Mouse (Mus musculus) mature B cell (primary cell): ENCODE data around the gene Gm7534.

Experiments
- in situ Hi-C: fragments of 300-500 bp; cut with MboI; formaldehyde crosslinking; loops from 2 replicates; pipeline ENCODE4 v1.14.3; 2019

The Gm7534 gene

DNA sequence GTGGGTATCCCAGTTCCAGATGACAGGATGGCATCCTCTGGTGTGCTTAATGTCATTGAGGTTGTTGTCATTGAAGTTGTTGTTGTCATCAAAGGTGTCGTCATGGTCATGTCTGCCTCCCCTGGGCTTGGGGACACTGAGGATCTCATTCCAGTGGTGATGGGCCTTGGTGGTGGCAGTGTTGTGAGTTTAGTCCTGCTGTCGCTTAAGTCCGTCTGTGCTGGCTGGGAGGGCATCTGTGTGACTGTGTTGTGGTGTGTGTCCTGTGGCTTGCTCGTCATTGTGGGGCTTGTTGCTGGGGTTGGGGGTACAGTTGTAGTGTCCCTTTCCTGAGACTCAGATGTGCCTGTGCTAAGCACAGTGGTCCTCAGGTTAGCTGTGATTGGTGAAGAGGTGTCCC lies at the start of gene Gm7534:
TSS of gene Gm7534 (minus strand) at position 101 of the 400 bp plus-strand sequence.
- in situ Hi-C loops: no loop called here

DNA sequence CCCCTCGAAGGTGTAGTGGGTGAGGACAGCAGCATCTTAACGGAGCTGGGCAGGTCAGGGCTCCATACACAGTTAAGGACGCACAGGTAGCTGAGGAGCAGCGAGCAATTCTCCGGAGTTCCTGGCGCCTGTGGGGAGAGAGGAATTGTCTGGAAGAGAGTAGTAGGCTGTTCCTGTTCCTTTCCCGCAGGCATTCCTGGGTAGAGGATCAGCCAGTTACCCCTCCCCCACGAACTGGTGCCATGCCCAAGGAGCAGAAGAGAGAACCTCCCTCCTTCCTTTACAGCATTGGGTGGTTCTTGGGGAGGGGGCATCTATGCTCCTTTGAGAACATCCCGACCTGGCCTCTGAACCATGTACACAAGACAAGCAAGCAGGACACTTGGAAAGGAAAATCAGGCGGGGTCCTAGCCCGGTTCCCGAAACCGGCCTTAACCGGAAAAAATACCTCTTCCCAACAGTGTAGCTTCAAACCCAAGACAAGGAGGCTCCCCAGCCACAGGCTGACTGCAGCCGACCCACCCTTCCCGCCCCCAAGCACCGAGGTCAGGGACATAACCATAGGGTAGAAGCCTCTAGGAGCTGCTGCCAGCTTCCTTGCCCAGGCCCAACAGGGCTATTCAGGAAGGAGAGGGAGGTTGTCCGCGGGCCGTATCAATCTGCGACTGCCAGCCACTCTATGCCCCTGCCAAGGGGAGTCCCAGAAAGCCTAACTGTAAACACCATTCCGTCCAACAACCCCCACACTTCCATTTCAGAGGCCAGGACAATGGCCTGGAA lies 49.5 kb upstream of the Gm7534 start:
- in situ Hi-C loops: no loop called here

DNA sequence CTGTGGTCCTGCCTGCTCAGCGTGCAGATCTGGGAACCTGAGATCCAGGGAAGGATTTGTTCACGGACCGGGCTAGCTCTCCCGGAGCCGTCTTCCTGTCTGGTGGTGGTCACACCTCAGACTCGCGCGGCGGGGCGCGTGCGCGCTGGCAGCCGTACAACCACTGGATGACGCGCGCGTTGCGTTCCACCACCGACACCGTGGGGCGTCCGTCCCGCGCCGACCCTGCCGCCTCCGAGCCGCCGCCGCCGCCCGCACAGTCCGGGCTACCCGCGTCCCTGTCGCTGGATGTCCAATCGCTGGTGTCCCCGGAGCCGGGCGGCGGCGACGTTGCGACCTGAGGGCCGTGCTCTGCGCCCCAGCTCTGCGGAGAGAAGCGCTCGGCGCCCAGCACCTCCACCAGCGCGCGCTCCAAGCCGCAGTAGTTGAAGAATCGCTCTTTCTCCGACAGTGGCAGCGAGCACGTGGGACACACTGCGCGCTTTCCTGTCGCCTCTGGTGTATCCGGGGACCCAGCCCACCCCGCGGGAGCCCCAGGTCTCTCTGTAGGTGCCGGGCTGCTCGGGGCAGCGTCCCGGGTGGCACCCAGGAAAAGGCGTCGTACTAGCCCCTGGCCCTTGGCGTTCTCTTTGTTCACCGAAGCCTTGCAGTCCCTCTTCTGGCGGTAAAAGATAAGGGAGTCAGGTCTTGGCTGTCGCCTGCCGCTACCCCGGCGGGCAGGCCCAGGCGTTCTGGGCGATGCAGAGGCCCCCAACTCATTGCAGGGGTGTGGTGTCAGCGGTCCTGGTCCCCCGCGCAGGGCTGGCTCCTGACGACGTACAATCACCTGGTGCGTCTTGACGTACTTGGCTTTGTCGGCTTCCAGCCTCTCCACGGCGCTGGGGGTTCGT lies 48.7 kb upstream of the Gm7534 start:
- in situ Hi-C loops: no loop called here

DNA sequence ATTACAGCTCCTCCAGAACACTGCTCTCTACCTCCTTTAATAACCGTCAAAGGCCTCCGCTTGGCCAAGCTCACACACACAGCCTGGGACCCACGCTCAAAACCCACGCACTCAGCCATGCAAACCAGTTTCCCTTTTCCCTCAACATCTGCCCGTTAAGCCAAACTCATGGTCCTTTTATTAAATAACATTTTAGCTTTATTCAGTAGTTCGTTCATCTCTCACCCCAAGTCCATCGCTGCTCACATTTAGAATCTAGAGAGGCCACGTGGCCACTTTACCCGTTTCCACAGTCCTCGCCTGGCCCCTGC lies 48.1 kb upstream of the Gm7534 start:
- in situ Hi-C loops: no loop called here

DNA sequence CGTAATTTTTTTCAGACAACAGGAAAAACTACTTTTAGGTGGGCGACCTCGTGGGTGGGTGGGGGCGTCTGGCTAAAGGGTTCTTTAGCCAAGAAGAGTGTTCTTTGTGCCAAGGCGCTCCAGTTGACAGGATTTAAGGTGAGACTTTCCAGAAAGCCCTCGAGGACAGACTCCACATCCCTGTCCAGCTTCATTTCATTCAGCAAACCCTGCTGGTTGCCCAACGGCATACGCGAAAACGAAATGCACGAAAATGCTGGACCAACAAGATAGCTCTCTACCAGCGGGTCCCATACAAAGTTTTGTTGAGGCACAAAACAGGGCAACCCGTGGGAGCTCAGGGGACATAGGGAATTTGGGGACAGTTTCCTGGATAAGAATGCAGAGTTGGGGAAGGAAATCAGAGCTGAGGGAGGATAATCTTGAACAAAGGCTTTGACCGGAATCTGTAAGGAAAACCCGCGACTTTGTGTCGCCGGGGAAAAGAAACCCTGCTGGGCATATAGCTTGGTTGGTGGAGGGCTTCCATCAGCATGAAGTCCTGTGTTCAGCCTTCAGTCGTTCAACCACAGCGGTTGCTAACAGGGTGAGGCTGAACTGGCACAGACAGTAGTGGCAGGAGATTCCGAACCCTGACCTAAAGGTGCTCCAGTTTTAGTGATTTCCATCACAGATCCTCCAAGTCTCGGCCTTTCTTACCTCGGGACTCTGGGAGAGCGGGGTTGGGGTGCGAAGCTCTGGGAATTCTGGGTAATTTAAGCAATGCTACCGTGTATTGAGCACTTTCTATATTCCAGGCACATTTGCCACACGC lies 47.5 kb upstream of the Gm7534 start:
- in situ Hi-C loops: no loop called here

DNA sequence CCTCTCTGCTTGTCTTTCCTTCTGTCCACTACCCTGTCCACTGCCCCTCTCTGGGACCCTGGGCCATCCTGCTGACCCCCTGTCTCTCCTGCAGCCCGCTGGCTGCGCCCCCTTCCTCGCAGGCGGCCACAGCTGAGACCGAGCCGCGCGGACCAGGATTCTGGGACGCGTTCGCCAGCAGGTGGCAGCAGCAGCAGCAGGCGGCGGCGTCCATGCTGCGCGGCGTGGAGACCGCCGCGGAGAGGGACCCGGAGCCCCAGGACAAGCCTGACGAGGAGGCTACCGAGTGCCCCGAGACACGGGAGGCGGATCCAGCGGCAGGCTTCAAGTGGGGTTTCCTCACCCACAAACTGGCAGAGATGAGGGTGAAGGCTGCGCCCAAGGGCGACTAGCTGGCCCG lies 46.8 kb upstream of the Gm7534 start:
- in situ Hi-C loops: no loop called here

DNA sequence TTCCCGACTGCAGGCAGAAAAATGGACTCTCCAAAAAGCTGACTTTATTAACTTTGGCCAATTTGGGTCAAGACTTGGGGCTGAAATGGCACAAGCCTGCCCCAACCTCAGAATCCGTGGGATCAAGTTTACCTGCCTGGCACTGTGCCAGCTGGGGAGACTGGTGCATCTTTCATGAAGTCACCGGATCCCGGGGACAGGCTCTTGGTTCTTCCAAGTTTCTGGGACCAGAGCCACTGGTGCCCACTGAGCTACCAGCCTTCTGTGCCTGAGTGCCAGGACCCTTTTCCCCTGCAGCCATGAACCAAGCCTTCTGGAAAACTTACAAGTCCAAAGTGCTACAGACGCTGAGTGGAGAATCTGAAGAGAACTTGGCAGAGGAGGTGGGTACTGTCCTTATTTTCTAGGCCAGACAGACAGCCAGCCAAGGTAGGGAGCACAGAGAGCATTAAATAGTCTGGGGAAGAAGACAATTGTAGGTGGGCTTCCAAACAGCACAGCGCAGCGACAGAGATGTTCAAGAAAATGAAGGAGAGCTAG lies 44.0 kb upstream of the Gm7534 start, which contains the start of gene Gm30191:
TSS of gene Gm30191 (plus strand) at position 217 of the 540 bp plus-strand sequence.
- in situ Hi-C loops: no loop called here

DNA sequence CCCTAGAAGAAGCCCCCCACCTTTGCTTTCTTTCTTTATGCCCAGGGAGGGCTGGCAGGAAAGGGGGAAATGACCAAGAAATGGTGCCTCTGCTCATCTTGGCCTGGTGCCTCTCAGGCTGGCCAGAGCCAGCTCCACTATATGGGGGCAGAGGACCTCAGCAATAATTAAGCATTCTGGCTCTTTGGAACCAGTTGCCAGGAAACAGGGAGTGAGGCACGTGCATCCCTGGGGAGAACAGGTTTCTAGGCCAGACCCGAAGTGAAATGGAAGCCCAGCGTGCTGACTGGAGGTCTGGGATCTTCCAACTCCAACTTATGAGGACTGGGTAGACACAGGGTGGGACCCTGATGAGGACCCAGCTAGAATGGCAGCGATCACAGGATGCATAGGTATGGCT lies 43.5 kb upstream of the Gm7534 start:
- in situ Hi-C loops: no loop called here

DNA sequence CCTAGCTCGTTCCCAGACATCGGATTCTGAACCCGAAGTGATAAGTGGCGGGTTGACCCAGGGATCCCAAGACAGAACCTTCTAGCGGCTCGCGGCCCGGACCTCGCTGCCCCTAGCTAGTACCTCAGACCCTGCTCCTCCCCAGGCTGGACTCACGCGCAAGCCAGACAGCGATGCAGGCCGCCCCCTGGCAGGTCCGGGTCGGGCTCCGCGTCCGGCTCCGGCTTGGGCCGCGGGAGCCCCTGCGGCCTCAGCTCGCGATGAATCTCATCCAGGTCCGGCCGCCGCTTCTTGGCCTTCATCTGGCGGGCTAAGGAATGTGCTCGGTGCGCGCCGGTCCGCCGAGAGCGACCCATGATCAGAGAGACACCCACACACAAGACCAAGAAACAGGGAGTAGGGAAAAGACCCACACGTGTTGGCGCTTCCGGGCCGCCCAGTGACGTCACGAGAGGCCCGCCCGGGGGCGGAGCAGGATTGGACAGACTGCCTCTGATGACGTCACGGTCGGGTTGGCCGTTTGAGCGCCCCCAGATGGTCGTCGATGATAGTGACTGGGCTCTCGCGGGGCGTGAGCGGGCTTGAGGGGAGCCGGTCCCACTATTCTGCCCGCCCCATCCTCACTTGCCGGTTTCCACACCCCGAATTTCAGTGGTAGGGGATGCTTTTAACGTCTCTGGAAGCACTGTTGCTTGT lies 42.5 kb upstream of the Gm7534 start, which contains the start of gene Zfp593:
TSS of gene Zfp593 (minus strand) at position 445 of the 696 bp plus-strand sequence.
- in situ Hi-C loops: no loop called here

DNA sequence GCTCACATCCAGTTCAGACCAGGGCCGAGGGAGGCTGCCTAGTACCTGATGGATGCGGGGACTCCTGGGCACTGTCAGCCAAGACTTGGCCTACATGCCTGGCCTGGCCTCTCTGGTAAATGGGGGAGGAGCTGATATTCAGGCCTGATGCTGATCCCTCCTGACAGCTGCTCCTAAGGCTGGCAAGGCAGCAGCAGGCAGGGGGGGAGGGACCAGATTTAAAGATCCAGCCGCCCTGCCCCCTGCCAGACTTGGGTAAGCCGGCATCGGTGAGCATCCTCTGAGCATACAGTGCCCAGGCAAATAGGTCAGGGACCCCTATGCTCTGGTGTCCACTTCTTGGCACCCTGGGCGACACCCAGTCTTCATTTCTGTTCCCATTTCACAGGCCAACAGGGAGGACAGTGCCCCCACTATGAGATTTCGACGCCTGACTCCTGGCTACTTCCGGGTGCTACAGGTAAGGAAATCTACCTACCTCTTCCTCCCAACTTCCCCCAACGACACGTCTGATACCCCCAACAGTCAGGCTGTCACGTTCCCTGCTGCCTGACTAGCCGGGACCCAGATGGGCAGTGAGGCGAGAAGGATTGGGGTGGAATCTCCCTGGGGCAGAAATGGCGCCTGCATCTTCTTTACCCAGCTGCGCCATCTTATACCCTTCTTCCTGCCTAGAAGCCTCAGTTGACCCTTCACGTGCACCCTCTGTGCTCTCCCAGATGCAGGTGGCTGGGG lies 40.9 kb upstream of the Gm7534 start, which contains the start of gene E130218I03Rik:
TSS of gene E130218I03Rik (plus strand) at position 147 of the 735 bp plus-strand sequence.
- in situ Hi-C loops: no loop called here

DNA sequence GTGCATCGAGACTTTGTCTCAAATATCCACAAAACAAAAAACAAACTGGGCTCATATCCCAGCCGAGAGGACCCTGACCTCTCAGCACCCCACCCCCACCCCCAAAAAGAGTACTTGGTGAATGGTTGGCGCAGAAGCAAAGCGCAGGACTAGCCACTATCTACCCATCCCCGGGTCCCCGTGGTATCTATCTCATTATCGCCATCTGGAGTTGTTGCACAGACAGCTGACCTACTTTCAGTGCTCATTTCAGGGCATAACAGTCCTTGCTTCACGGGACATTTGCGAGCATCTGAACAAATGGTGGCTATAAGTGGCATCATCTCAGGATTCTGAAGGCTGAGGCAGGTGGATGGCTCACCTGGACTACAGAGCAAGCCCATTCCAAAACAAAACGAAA lies 35.9 kb upstream of the Gm7534 start:
- in situ Hi-C loops: no loop called here

DNA sequence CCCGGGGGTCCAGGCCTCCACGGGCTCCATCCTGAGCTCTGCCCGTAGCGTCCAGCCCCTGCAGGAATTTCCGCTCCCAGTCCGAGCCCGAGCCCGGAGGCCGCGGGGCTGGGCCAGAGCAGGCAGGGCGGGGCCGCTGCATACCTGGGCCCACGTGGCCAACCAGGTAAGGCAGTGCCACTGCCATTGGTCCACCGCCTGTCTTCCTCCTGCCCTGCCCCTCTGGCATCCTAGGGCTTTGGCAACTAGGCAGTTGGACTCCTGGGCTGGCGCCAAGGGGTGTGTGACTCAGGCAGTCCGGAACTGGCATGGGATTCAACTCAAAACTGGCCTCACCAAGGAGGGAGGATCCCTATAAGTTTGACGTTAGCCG lies 35.5 kb upstream of the Gm7534 start, which contains the start of gene Cnksr1:
TSS of gene Cnksr1 (minus strand) at position 121 of the 373 bp plus-strand sequence.
- in situ Hi-C loops: no loop called here

DNA sequence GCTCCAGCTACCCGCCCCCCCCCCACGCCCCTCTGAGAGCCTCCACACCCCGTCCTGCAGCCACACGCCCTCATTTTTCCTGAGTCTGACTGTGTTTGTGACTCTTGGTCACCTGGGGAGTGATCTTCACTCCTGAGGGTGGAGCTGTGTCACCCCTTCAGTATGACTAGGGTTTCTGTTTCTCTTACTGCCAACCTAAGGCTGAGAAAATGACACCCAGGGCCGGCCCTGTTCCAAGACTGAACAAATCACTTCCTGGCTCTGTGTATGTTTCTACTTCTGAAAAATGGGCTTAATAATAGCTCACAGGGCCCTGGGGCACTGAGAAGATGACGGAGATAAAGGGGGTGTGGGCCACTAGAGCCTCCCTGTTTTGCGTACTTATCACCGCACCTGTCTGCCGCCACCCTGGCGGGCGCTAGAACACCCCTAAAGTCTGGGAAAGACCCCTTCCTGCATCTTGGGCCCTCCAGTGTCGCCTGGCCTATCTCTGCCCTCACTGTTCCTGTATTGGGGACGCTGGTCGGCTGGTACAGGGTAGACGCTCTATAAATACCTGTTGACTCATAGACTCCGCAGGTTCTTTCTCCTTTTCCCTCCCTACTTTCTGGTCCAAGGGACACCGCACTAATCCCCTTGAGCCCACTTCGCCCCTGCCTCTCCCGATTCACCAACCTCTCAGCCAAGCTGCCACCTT lies 34.9 kb upstream of the Gm7534 start:
- in situ Hi-C loops: no loop called here

DNA sequence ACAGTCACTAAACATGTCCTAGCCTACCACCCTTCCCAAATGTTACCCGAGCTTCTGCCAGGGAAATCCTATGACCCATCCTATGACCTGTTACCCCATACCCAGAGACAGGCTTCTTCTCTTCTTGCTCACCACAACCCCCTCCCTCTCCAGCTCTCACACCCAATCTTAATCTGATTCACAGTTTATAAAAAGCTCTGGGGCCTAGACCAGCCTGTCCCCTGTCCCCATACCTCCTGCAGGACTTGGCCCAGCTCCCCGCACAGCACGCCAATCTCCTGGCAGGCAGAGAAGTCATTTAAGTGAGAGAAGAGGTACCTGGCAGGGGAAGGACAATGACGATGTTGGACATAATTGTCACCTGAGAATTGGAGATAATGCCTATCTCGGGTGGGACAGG lies 32.1 kb upstream of the Gm7534 start:
- in situ Hi-C loops: no loop called here

DNA sequence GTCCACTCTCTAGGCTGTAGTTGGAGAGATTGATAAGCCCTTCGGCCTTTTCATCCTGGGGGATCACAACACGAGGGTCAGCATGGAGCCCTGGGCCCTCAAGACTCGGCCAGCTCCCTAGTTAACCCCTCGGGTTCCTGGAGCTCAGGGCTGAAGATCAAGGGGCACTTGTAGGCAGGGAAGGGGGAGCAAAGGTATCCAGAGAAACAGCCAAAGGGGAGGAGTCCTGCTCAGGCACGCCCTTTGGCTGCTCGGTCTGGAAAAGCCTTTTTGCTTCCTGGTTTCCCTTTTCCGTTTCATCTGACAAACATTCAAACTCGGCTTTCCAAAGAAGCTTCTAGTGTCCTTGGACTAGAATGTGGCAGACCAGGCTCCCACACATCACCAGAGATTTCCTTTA lies 27.6 kb upstream of the Gm7534 start:
- in situ Hi-C loops: no loop called here

DNA sequence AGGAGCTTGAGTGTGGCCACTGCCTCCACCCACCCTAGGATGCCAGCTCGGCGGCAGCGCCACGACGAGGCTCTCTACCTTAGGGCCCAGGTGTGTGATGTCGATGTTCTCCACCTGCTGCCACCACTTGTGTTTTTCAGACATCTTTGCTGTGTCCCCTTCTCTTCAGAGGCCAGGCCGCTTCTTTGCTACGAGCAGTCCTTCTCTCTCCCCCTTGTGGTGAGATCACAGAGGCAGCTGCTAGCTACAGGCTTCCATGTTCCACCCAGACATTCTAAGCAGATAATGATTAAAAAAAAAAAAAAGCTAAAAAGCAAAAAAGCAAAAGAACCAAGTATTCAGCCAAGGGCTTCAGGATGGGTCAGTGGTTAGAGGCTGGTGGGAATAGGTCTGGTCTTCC lies 24.4 kb upstream of the Gm7534 start, which contains the start of gene Catsper4:
TSS of gene Catsper4 (minus strand) at position 190 of the 400 bp plus-strand sequence.
- in situ Hi-C loops: no loop called here

DNA sequence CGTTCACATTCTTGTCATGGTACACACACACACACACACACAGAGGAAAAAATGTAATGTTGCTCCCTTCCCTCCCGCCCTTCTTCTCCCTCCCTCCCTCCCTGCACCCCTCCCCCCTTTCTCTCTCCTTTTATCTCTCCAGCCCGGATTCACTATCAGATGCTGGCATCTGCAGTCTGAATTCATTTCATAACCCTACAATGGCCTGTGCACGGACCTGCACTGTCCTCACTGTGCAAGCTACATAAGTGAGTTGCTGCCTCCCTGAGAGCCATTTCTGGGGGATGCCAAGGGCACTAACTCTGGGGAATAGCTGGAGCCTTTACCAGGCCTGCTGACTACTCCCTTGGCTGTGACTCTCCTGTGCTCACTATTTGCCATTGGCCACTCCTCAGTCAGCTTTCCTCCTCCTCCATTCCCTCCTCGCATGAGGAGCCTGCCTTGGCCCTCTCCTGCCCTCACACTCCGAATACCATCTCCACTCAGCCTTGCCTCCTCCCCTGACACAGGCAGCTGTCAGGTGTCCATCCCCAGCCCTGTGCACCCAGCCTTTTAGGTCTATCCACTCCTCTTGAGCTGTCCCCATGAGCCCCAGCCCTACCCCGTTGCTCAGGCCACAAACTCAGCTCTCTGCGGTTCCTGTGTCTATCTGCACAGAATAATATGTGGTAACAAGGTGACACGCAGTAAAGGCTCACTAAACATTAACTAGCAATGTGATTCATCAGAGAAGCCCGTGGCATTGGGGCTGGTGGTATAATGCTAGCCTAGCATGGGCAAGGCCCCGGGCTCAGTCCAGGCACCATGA lies 20.2 kb upstream of the Gm7534 start:
- in situ Hi-C loops: no loop called here

DNA sequence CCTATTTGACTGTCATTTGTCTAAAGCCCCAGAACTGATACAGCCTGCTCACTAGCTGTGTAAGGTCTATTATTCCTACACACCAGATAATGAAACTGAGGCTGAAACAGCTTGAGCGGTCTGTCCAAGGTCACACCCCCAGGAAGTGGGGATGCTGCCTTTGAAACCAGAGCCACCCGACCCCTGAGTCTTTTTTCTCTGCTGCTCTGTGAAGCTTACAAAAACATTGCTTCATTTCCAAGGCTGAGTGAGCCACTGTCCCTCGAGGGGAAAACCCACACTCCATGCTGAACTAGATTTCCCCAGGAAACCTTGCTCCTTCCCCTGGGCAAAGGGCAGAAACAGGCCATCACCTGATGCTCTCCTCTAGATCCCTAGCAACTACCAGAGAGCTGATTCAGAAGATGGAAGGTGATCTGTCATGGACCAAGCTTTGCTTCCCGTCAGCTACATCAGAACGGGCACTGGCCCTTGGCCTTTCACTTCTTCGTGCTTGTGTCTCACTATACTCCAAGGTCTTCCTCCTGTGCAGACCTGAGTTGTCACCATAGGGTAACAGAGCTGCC lies 3.8 kb upstream of the Gm7534 start:
- in situ Hi-C loops: no loop called here
